Mouse (Mus musculus) gastrocnemius, adult 8-10 months (tissue): ENCODE results near the gene Ankef1. TPM values are rescaled to one million over a fixed set of nuclear protein-coding genes. Genes with fewer than 3 reads are reported as not detected.

Source experiments
- DNase-seq, 2 experiments: peaks; one replicate each; pipeline ENCODE4 v3.0.0; 2022; ENCODE audit warnings: low spot score in 2 of 2
- total RNA-seq, 4 experiments: library from RNA; stranded (reverse); gene quantifications; 2 replicates each; pipeline ENCODE4 v1.2.4; 2022

Ankef1 gene
- total RNA-seq, 4 experiments from 2014 or later, result 0.17 to 1.4 (median 0.57) TPM

DNA sequence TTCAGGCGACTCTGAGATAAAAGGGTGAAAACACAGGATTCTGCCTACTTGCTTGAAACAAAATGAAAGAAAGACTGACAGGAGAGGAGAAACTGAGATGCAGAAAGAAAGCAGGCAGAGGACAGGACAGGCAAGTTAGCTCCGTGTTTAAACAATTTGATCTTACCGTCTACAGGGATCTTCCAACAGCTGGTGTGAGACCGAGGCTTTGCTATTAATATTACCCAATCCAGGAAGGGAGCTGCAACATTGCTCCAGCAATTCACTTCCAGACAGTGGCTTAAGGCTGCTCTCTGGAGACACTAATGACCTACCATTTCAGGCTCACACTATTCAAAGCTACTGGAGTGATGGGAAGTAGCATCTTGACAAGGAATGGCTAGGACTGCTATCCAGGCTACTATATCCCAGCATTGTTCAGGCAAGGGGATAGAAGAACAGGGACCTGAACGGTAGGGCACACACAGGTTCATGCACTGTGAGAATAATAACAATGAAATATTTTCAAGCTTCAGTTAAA lies 99.0 kb downstream of the Ankef1 start:
- DNase-seq, result no peak

DNA sequence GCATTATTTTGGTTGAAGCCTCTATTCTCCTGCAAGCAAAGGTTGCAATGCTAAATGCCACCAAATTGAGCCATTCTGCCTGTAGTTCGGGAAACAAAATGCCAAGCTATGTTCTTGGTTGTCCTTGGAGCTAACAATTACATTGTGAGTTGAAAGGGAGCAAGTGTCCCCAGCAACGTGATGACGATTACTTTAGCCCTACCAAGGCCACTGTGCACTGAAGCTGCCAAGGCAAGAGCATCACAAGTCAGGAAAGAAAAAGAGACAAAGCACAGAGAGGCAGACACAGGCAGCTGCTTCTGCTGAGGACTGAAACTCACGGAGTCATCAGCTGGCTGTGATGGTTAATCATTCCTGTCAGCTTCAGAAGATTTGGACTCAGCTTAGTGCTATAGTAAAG lies 99.5 kb downstream of the Ankef1 start:
- DNase-seq, result no peak

Other genes starting within 250 kb of the Ankef1 start
- gene Pak7, start 113.9 kb upstream of the Ankef1 start, total RNA-seq, result under 1 TPM in 2 of 4 experiments, not detected in 2; 0.07 to 0.15 TPM
- under 1 TPM in 3 of 4 experiments, not detected in 1; 0.29 to 0.38 (median 0.36) TPM for gene Snap25, start 211.5 kb downstream of the Ankef1 start, total RNA-seq